Mouse (Mus musculus): Measurements from ENCODE around the gene Adgrg2. TPM values are rescaled to one million over a fixed set of nuclear protein-coding genes. Genes with fewer than 3 reads are reported as not detected.
A peak's percentile ranks its signal among the peaks of the same experiment; 100 is the strongest.

The Adgrg2 gene
- polyA plus RNA-seq (2012; rRNA removed) = 0.49 and 0.72 TPM in 2 replicates

DNA sequence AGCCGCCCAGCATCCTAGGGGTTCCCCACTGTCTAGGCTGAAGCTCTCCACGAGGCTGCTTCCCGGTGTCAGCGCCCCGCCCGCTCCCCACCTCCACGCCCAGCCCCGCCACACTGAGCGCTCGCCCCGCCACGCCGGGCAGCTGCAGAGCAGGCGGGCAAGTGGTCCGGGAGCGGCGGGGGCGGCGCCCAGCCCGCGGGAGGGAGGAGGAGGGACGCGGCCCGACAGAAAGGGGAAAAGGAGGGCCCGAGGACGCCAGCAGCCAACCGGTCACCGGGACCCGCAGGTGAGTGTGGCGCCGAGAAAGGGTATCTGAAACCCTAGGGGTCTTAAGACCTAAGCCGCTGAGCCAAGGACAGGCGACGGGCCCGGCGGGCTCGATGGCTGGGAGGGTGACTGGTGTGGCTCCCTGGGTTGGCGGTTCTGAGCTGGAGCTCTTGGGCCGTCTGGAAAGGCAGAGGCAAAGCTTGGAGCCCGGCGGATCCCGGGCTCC, at the start of gene Adgrg2:
Gene Adgrg2 (plus strand): TSS at position 227 of the 493 bp plus-strand sequence.
- Histone ChIP-seq H3K4me1 (ENCODE audit: control insufficient read depth, insufficient read depth, low read length) (no peaks in the 10 kb centered on the region), H3K4me3 (replicated peaks; ENCODE audit: insufficient read depth, low read depth, low read length) (no peak within 1 kb of the TSS), H3K27me3 (ENCODE audit: control insufficient read depth, insufficient read depth, low read length) (no peaks in the 10 kb centered on the region), H3K27ac (ENCODE audit: insufficient read depth, low read length) (no peak within 1 kb of the TSS)
- TF ChIP-seq CTCF (IDR thresholded peaks at IDR 0.05; ENCODE audit: borderline replicate concordance, insufficient read depth, low read depth, low read length) = no peak
- TF ChIP-seq POLR2A (IDR thresholded peaks at IDR 0.05; ENCODE audit: borderline replicate concordance, insufficient read depth, low read length) = no peak
- 1% methylated on average over 29 of the region's 42 CpGs for WGBS
- DNase-seq = peak; percentile 0 to 6

DNA sequence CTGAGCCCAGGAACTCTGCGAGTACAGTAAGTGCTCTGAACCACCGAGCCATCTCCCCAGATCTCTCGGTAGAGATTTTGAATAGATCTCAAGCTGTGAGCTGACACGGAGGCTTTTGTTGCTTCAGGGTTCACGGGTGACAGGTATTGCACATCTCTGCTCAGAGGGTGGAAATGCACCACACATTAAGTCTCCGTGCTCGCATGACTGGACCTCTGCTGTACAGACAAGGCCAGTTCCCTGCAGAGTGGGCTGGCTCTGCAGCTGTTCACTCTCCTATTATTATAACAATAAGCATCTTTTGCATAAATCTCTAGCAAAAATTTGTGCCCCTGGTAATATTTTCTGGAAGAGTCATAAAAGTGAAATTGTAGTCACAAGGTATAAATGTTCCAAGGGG, 39.5 kb upstream of the Adgrg2 start:
- no peaks in the 10 kb centered on the region for H3K27me3 ChIP-seq (ENCODE audit: control insufficient read depth, insufficient read depth, low read length)
- DNase-seq = no peak
- H3K27ac ChIP-seq (ENCODE audit: insufficient read depth, low read length) = no peak overlapping the region
- H3K4me3 ChIP-seq (replicated peaks; ENCODE audit: insufficient read depth, low read depth, low read length) = no peak overlapping the region
- WGBS = 19% methylated on average over 7 of the region's 7 CpGs
- H3K4me1 ChIP-seq (ENCODE audit: control insufficient read depth, insufficient read depth, low read length) = no peaks in the 10 kb centered on the region
- no peak for TF ChIP-seq POLR2A (IDR thresholded peaks at IDR 0.05; ENCODE audit: borderline replicate concordance, insufficient read depth, low read length)

DNA sequence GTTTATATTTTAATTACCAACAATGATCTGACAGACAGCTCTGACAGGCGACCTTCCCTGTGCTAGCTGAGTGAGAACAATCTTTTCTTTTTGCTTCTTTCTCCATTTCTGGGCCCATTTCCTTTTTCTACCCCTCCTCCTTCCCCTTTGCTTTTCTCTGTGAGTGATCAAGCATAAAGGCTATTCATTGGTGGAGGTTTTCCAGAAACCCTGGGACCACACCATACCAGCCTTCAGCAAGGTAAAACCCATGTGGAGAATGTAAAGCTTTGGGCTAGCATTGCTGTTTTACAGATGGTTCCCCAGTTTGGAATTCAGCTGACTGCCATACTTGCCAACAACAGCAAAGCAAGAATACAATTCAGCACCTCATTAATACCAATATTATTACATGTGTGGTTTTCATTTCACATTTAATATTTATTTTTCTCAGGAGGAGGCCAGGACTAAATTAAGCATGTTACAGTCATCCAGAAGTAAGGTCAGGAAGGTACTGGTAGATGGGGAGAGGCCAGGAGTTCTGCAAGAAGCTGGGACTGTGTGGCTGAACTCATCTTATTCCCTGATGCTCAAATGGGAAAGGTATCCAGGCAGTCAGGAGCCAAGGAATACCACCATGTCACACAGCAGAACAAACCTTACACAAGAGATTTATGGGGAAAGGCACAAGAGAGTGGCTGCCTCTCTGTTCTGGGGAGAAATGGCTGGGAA, 38.4 kb upstream of the Adgrg2 start:
- Histone ChIP-seq H3K27ac (ENCODE audit: insufficient read depth, low read length) (no peak overlapping the region), H3K4me3 (replicated peaks; ENCODE audit: insufficient read depth, low read depth, low read length) (no peak overlapping the region), H3K27me3 (ENCODE audit: control insufficient read depth, insufficient read depth, low read length) (no peaks in the 10 kb centered on the region), H3K4me1 (ENCODE audit: control insufficient read depth, insufficient read depth, low read length) (no peaks in the 10 kb centered on the region)
- no peak for TF ChIP-seq CTCF (IDR thresholded peaks at IDR 0.05; ENCODE audit: borderline replicate concordance, insufficient read depth, low read depth, low read length)
- no peak for TF ChIP-seq POLR2A (IDR thresholded peaks at IDR 0.05; ENCODE audit: borderline replicate concordance, insufficient read depth, low read length)
- WGBS = 46% methylated on average over 1 of the region's 1 CpGs
- DNase-seq = no peak

DNA sequence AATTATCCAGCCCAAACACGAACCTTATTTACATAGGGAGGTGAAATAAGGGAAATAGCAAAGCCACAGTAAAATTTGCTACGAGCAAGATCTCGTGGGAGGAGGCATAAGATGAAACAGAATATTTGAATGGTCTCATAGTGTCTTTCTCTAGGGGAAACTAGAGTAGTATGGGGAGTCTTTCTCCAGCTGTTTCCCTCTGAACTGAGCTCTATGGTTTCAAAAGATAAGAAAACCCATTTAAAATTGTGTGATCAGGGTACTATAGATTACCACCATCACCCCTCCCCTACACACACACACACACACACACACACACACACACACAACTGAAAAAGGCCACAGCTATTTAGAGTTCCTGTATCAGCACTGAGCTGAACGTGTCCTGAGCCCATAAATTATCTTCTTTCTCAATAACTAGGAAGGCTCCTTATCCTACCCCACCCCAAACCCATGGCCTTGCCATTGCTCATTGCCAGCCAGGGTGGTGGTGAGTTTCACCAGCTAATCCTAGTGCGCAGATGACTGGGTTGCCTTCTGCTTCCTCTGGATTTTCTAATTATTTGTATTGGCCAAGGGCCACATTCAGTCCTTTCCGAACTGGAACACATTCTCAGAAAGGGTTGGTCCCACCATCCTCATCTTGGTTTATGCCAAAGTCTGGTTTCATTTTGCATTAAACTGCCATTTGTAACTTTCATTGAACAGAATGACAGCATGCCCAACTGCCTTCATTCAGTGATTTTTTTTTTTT, 5.6 kb upstream of the Adgrg2 start:
- H3K4me1 ChIP-seq (ENCODE audit: control insufficient read depth, insufficient read depth, low read length) = no peaks in the 10 kb centered on the region
- no peaks in the 10 kb centered on the region for H3K27me3 ChIP-seq (ENCODE audit: control insufficient read depth, insufficient read depth, low read length)
- H3K27ac ChIP-seq (ENCODE audit: insufficient read depth, low read length) = no peak overlapping the region
- no peak overlapping the region for H3K4me3 ChIP-seq (replicated peaks; ENCODE audit: insufficient read depth, low read depth, low read length)
- no peak for DNase-seq
- TF ChIP-seq POLR2A (IDR thresholded peaks at IDR 0.05; ENCODE audit: borderline replicate concordance, insufficient read depth, low read length) = no peak
- no peak for TF ChIP-seq CTCF (IDR thresholded peaks at IDR 0.05; ENCODE audit: borderline replicate concordance, insufficient read depth, low read depth, low read length)
- WGBS = 65% methylated on average over 6 of the region's 6 CpGs

DNA sequence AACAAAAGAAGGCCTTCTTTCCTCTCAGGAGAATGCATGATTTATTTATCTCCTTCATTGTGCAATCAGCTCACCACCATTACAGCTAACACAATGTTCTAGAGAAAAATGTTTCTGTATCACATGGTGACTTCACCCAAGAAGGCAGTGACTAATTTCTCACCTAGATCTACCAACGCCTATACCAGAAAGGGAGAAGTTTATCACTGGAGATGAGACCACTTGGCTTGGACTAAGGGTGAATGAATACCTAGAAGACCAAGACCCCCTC, 5.1 kb upstream of the Adgrg2 start:
- Histone ChIP-seq H3K4me1 (ENCODE audit: control insufficient read depth, insufficient read depth, low read length) (no peaks in the 10 kb centered on the region), H3K4me3 (replicated peaks; ENCODE audit: insufficient read depth, low read depth, low read length) (no peak overlapping the region), H3K27ac (ENCODE audit: insufficient read depth, low read length) (no peak overlapping the region), H3K27me3 (ENCODE audit: control insufficient read depth, insufficient read depth, low read length) (no peaks in the 10 kb centered on the region)
- 86% methylated on average over 1 of the region's 1 CpGs for WGBS
- DNase-seq = no peak
- no peak for TF ChIP-seq POLR2A (IDR thresholded peaks at IDR 0.05; ENCODE audit: borderline replicate concordance, insufficient read depth, low read length)
- no peak for TF ChIP-seq CTCF (IDR thresholded peaks at IDR 0.05; ENCODE audit: borderline replicate concordance, insufficient read depth, low read depth, low read length)

DNA sequence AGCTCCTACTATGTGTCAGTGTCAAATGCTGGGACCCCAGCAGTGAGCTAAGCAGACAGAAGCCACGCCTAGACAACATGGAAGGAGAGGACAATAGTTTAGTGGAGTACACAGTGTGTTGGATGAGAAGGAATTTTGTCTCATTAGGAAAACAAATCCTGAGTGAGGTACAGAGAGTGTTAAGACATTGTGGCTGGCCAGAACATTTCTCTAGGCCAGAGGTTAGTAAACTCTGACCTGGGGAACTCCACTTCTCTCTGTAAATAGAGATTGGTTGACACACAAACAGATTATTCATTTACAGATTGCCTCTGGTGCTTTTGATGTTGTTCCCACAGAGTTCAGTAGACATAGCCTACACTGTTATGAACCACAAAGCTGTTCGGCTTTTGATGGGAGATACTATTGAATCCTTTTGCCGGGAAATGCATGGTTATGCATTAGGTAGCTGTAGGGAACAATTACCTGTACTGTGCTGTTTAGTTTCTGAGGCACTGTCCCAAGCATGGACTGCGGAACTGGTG, 22.5 kb downstream of the Adgrg2 start:
- TF ChIP-seq POLR2A (IDR thresholded peaks at IDR 0.05; ENCODE audit: borderline replicate concordance, insufficient read depth, low read length) = no peak
- TF ChIP-seq CTCF (IDR thresholded peaks at IDR 0.05; ENCODE audit: borderline replicate concordance, insufficient read depth, low read depth, low read length) = no peak
- no peak for DNase-seq
- H3K27me3 ChIP-seq (ENCODE audit: control insufficient read depth, insufficient read depth, low read length) = no peaks in the 10 kb centered on the region; the same call in 1 of the 2 replicates
- no peaks in the 10 kb centered on the region for H3K4me1 ChIP-seq (ENCODE audit: control insufficient read depth, insufficient read depth, low read length)
- 91% methylated on average over 4 of the region's 4 CpGs for WGBS
- no peak overlapping the region for H3K27ac ChIP-seq (ENCODE audit: insufficient read depth, low read length)
- H3K4me3 ChIP-seq (replicated peaks; ENCODE audit: insufficient read depth, low read depth, low read length) = no peak overlapping the region

DNA sequence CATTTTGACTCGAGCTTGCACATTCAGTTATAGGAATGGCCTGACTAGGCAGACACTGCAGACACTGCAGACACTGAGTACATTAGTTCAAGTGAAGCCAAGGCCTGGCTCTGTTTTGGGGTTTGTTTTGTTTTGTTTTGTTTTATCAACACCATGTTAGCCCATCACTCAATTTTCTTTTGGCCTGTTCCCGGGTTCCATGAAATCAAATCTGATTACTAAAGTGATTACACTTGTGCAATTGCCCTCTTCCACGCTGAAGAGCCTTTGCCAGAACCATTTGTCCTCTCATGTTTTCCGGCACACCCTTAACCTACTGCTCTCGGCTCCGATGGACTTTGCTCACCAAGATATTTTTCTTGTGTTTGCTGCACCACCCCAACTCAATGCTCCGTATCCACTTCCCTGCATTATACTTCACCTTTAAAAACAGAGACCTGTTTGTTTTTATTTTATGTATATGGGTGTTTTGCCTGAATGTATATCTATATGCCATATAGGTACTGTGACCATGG, 23.4 kb downstream of the Adgrg2 start:
- Histone ChIP-seq H3K27me3 (ENCODE audit: control insufficient read depth, insufficient read depth, low read length) (no peaks in the 10 kb centered on the region), H3K4me3 (replicated peaks; ENCODE audit: insufficient read depth, low read depth, low read length) (no peak overlapping the region), H3K4me1 (ENCODE audit: control insufficient read depth, insufficient read depth, low read length) (no peaks in the 10 kb centered on the region), H3K27ac (ENCODE audit: insufficient read depth, low read length) (no peak overlapping the region)
- WGBS = 87% methylated on average over 7 of the region's 7 CpGs
- no peak for TF ChIP-seq CTCF (IDR thresholded peaks at IDR 0.05; ENCODE audit: borderline replicate concordance, insufficient read depth, low read depth, low read length)
- no peak for TF ChIP-seq POLR2A (IDR thresholded peaks at IDR 0.05; ENCODE audit: borderline replicate concordance, insufficient read depth, low read length)
- no peak for DNase-seq

Measured in cerebellum, adult 2 months (tissue).